In genomic region chr5:33052849-33053582, GRCm38 (mm10) we compare ENCODE assay signal across 16 mouse cellular contexts. TPM values are rescaled to one million over a fixed set of nuclear protein-coding genes. Genes with fewer than 3 reads are reported as not detected.
DNase-seq lines count a peak whose midpoint lies in the region; ATAC-seq and TF ChIP-seq lines count a peak whose summit lies in the region.
"Had no signal": no experiment of that assay in that cellular context is flagged by ENCODE, and none has a peak within 500 bp of the region (broad histone marks: within the 10 kb centered on the region; RNA-seq: fewer than 3 reads in every experiment).

No protein-coding gene starts in this region.

- no peak for ATAC-seq in heart, embryonic 11.5 days (replicated peaks; ENCODE audit: insufficient number of reproducible peaks, low FRiP score, low TSS enrichment)
- ATAC-seq in hindbrain, postnatal 0 days = no peak

- H3K27me3 ChIP-seq in heart, embryonic 11.5 days (ENCODE audit: control insufficient read depth, insufficient read depth, low read length) = no peaks in the 10 kb centered on the region
- no peaks in the 10 kb centered on the region for H3K27me3 ChIP-seq in liver, adult 2 months (ENCODE audit: control insufficient read depth, insufficient read depth, low read length)
- H3K27me3 ChIP-seq in hindbrain, postnatal 0 days (ENCODE audit: insufficient read depth, low read length) = no peaks in the 10 kb centered on the region
- H3K27me3 ChIP-seq: heart, embryonic 15.5 days; hindbrain, embryonic 15.5 days had no signal

- WGBS in heart, embryonic 11.5 days (ENCODE audit: insufficient replicate concordance) = 60% methylated on average over 14 of the region's 14 CpGs
- WGBS in liver, adult 2 months = 55% methylated on average over 14 of the region's 14 CpGs
- 74% methylated on average over 14 of the region's 14 CpGs for WGBS in hindbrain, postnatal 0 days

- no peak overlapping the region for H3K9ac ChIP-seq in heart, embryonic 11.5 days (ENCODE audit: low read depth, low read length)
- H3K9ac ChIP-seq in liver, adult 2 months (ENCODE audit: low read depth, low read length) = no peak overlapping the region
- H3K9ac ChIP-seq in hindbrain, postnatal 0 days (replicated peaks; ENCODE audit: low read length) = no peak overlapping the region
- H3K9ac ChIP-seq: heart, embryonic 15.5 days; hindbrain, embryonic 15.5 days had no signal

- H3K4me1 ChIP-seq in heart, embryonic 11.5 days (ENCODE audit: control insufficient read depth, insufficient read depth, low read length) = no peaks in the 10 kb centered on the region
- peaks cover 3% of the 10 kb centered on the region; the same call in 1 of the 2 replicates for H3K4me1 ChIP-seq in liver, adult 2 months (ENCODE audit: control insufficient read depth, insufficient read depth, low read length)
- H3K4me1 ChIP-seq in hindbrain, postnatal 0 days (ENCODE audit: insufficient read depth, low read length) = no peaks in the 10 kb centered on the region
- H3K4me1 ChIP-seq: heart, embryonic 15.5 days; hindbrain, embryonic 15.5 days had no signal

- DNase-seq in heart, adult 8-10 months (ENCODE audit: low spot score) = peak; percentile 8
- peak; percentile 75 for DNase-seq in testis, postnatal 14 days (ENCODE audit: low spot score)
- DNase-seq in testis, postnatal 10 days (ENCODE audit: low spot score) = no peak
- peak; percentile 69 for DNase-seq in liver, adult 2 months (ENCODE audit: extremely low read depth, low read depth, low spot score)
- no peak for DNase-seq in left cerebral cortex, adult 8-10 months (ENCODE audit: low spot score in 2 of 2)
- DNase-seq in lung, postnatal 10 days = no peak
- DNase-seq in hindbrain, postnatal 0 days (ENCODE audit: low spot score) = no peak
- DNase-seq: cerebellum, adult 8-10 months; gastrocnemius, postnatal 36 days; left cerebral cortex, postnatal 4 days had no signal

- no peaks in the 10 kb centered on the region for H3K9me3 ChIP-seq in heart, embryonic 11.5 days (replicated peaks; ENCODE audit: control insufficient read depth, low read length)
- no peaks in the 10 kb centered on the region for H3K9me3 ChIP-seq in hindbrain, postnatal 0 days (ENCODE audit: low read length)
- H3K9me3 ChIP-seq: heart, embryonic 15.5 days; hindbrain, embryonic 15.5 days had no signal

- H3K27ac ChIP-seq in heart, embryonic 11.5 days (ENCODE audit: low read depth, low read length) = no peak overlapping the region
- H3K27ac ChIP-seq in liver, adult 2 months (replicated peaks; ENCODE audit: insufficient read depth, low read depth, low read length) = no peak overlapping the region
- no peak overlapping the region for H3K27ac ChIP-seq in hindbrain, postnatal 0 days
- H3K27ac ChIP-seq: heart, embryonic 15.5 days; hindbrain, embryonic 15.5 days had no signal

- no peak overlapping the region for H3K4me2 ChIP-seq in heart, embryonic 11.5 days
- no peak overlapping the region for H3K4me2 ChIP-seq in hindbrain, postnatal 0 days (ENCODE audit: low read depth, low read length)
- H3K4me2 ChIP-seq: heart, embryonic 15.5 days; hindbrain, embryonic 15.5 days had no signal

- no peak overlapping the region for H3K4me3 ChIP-seq in heart, embryonic 11.5 days (ENCODE audit: low read depth, low read length)
- peak overlapping the region; percentile 16; the same call in 1 of the 2 replicates for H3K4me3 ChIP-seq in liver, adult 2 months (ENCODE audit: insufficient read depth, low read depth, low read length)
- no peak overlapping the region for H3K4me3 ChIP-seq in hindbrain, postnatal 0 days (ENCODE audit: low read length)
- H3K4me3 ChIP-seq: erythroblast, embryonic 14.5 days; heart, embryonic 15.5 days; hindbrain, embryonic 15.5 days had no signal

- TF ChIP-seq POLR2A in liver, adult 2 months (IDR thresholded peaks at IDR 0.05; ENCODE audit: extremely low read depth, insufficient read depth, low read length) = no peak

- no peak for TF ChIP-seq CTCF in liver, adult 2 months (IDR thresholded peaks at IDR 0.05; ENCODE audit: low read depth, low read length)
- no peak for TF ChIP-seq CTCF in hindbrain, postnatal 0 days (IDR thresholded peaks at IDR 0.05; ENCODE audit: low read depth)

- no peaks in the 10 kb centered on the region for H3K36me3 ChIP-seq in heart, embryonic 11.5 days (ENCODE audit: control insufficient read depth, insufficient read depth, low read length)
- no peaks in the 10 kb centered on the region for H3K36me3 ChIP-seq in liver, adult 2 months (ENCODE audit: control insufficient read depth, insufficient read depth, low read length)
- H3K36me3 ChIP-seq in hindbrain, postnatal 0 days (ENCODE audit: insufficient read depth, low read length) = no peaks in the 10 kb centered on the region
- H3K36me3 ChIP-seq: heart, embryonic 15.5 days; hindbrain, embryonic 15.5 days had no signal

- no peaks in the 10 kb centered on the region for H3K79me2 ChIP-seq in liver, adult 2 months (ENCODE audit: control insufficient read depth, insufficient read depth, low read length)

RNA-seq across cellular contexts. Expression of gene Ywhah, which starts 34.4 kb away (rescaled TPM):
- 10 to 100 TPM; 73.8 to 88.7 (median 82.1) TPM for total RNA-seq in heart, adult 8-10 months (2022)
- polyA plus RNA-seq in heart, embryonic 11.5 days (2014; fragmentation: Nextera tagmentation; extraction: Ambion mirVana) = 449 and 491 TPM in 2 replicates
- 23.4 and 26.7 TPM in 2 replicates for total RNA-seq in liver, adult 2 months (2014; rRNA removed)
- polyA plus RNA-seq in liver, adult 2 months (2012; rRNA removed) = 29.5 and 31.2 TPM in 2 replicates
- 1,000 to 10,000 TPM in 2 of 4 experiments, 100 to 1,000 TPM in 2; 903 to 1,086 (median 994) TPM for total RNA-seq in left cerebral cortex, adult 8-10 months (2022)
- 559 and 659 TPM in 2 replicates for total RNA-seq in hindbrain, postnatal 0 days (2014; rRNA removed)
- 935 and 978 TPM in 2 replicates for polyA plus RNA-seq in hindbrain, postnatal 0 days (2015; fragmentation: Nextera tagmentation; extraction: Ambion mirVana)

RNA-seq across cellular contexts. Expression of gene Slc5a1, which starts 51.0 kb away (rescaled TPM):
- under 1 TPM; 0.19 to 0.57 (median 0.41) TPM for total RNA-seq in heart, adult 8-10 months (2022)
- not detected in 2 replicates for polyA plus RNA-seq in heart, embryonic 11.5 days (2014; fragmentation: Nextera tagmentation; extraction: Ambion mirVana)
- total RNA-seq in liver, adult 2 months (2014; rRNA removed) = 0.34 and 0.55 TPM in 2 replicates
- 0.22 and 0.36 TPM in 2 replicates for polyA plus RNA-seq in liver, adult 2 months (2012; rRNA removed)
- total RNA-seq in left cerebral cortex, adult 8-10 months (2022) = not detected
- total RNA-seq in hindbrain, postnatal 0 days (2014; rRNA removed) = 0.93 and 1.2 TPM in 2 replicates
- 0.61 and 0.78 TPM in 2 replicates for polyA plus RNA-seq in hindbrain, postnatal 0 days (2015; fragmentation: Nextera tagmentation; extraction: Ambion mirVana)
- total RNA-seq: gastrocnemius, postnatal 36 days; monocyte, adult 5-6 weeks had no signal
- polyA plus RNA-seq: erythroblast, embryonic 14.5 days; heart, embryonic 15.5 days; neural tube, embryonic 14.5 days had no signal

Comparison
In these comparisons a context has a peak if more than half of its experiments do, and no peak if none do; other contexts are left out.
1. DNase-seq: peak in heart, adult 8-10 months (single experiment), testis, postnatal 14 days (single experiment) and liver, adult 2 months (single experiment); none in testis, postnatal 10 days (single experiment), left cerebral cortex, adult 8-10 months (0 of 2), lung, postnatal 10 days (single experiment) and hindbrain, postnatal 0 days (single experiment).